Mouse (Mus musculus): Measurements from ENCODE around the gene Lama1. TPM values are rescaled to one million over a fixed set of nuclear protein-coding genes. Genes with fewer than 3 reads are reported as not detected.

The Lama1 gene
- polyA plus RNA-seq (2014; fragmentation: Nextera tagmentation; extraction: Ambion mirVana): 0.50 and 0.84 TPM in 2 replicates

DNA sequence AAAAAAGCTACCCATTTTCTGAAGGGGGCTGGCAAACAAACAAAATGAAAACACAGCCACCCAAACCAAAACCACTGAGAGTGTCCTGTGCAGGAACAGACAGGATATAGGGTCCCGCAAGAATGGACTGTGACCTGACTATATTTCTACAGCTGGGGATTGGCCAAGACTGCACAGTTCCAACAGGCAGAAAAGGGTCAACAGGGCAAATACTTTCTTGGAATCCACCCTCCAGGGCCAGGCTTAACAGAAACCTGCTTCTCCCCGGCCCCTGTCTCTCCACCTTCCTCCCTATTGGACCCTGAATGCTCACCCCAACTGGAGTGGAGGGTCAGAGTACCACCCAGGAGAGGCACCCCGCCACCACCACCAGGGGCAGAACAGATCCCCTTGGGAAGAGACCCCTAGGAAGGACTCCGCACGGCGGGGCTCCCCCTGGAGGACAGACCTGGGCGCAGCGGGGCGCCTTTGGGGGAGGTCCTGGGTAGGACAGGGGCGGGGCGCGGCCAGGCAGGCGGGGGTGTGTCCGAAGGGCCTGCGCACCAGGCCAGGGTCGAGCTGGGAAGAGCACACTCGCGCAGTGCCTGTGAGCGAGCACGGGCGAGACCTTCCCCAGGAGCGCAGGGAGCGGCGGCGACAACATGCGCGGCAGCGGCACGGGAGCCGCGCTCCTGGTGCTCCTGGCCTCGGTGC lies at the start of gene Lama1:
Gene Lama1, plus strand, starts transcription at position 566 of the 693 bp plus-strand sequence.
- 2% methylated on average over 32 of the region's 32 CpGs for WGBS
- Histone ChIP-seq H3K27me3 (ENCODE audit: control insufficient read depth, insufficient read depth, low read length) (peaks cover 19% of the 10 kb centered on the region), H3K36me3 (ENCODE audit: control insufficient read depth, insufficient read depth, low read length) (no peaks in the 10 kb centered on the region), H3K27ac (replicated peaks in 1 of 2; ENCODE audit: control insufficient read depth in 1 of 2, insufficient read depth in 1 of 2, low read depth in 2 of 2, low read length in 2 of 2) (no peak within 1 kb of the TSS), H3K4me1 (ENCODE audit: control insufficient read depth in 2 of 2, insufficient read depth in 2 of 2, low read length in 2 of 2) (peaks cover 2 to 11% of the 10 kb centered on the region in 2 experiments; a peak in 3 of 4 replicates), H3K9ac (ENCODE audit: low read length) (peak within 1 kb of the TSS; percentile 69), H3K4me3 (ENCODE audit: control insufficient read depth in 1 of 2, insufficient read depth in 1 of 2, low read depth in 1 of 2, low read length in 2 of 2) (peak within 1 kb of the TSS; percentile 66 to 67), H3K9me3 (ENCODE audit: control insufficient read depth, low read length) (no peaks in the 10 kb centered on the region), H3K4me2 (ENCODE audit: low read length) (peak within 1 kb of the TSS; percentile 100)
- ATAC-seq (ENCODE audit: insufficient number of reproducible peaks, insufficient read depth, low FRiP score, low read depth): peak; percentile 92

DNA sequence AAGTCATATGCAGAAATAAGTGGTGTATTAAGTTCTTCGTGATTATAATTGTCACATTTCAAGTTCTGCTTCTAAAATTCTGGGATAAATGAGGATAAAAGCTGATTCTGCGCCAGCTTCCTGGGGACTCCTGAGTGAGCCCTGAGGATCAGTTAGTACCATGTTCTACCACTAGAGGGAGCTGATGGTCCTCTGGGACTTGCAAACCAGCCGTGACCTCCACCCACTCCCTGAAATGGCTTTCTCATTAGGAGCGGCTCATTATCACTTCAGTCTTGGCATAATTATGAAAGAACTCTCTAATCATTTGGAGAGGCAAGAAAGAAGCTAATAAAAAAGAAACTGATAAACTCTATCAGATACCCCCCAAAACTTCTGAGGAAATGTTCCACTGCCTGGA lies 45.6 kb upstream of the Lama1 start:
- Histone ChIP-seq H3K27ac (replicated peaks in 1 of 2; ENCODE audit: control insufficient read depth in 1 of 2, insufficient read depth in 1 of 2, low read depth in 2 of 2, low read length in 2 of 2) (no peak overlapping the region), H3K9ac (ENCODE audit: low read length) (no peak overlapping the region)
- 13% methylated on average over 4 of the region's 4 CpGs for WGBS

DNA sequence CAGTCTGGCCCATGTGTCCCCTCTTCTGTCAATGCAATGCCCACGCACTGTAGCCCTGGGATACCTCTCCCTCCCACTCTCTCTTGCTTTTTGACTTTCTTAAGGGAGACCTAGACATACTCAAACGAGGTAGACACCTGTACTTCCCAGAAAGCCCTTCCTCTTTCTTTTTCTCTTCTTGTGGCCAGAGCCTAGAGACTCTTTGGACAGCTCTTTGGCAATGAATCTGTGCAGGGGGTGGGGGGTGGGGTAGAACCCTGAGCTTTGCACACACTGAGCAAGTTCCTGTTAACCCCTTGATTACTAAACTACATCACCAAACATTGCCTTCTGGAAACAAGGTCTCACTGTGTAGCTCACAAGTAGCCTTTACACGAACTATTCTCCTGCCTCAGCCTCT lies 32.8 kb upstream of the Lama1 start:
- Histone ChIP-seq H3K4me1 (ENCODE audit: control insufficient read depth in 2 of 2, insufficient read depth in 2 of 2, low read length in 2 of 2) (no peaks in the 10 kb centered on the region; a peak in 1 of 4 replicates), H3K4me2 (ENCODE audit: low read length) (no peak overlapping the region), H3K9ac (ENCODE audit: low read length) (no peak overlapping the region), H3K27ac (replicated peaks in 1 of 2; ENCODE audit: control insufficient read depth in 1 of 2, insufficient read depth in 1 of 2, low read depth in 2 of 2, low read length in 2 of 2) (no peak overlapping the region), H3K36me3 (ENCODE audit: control insufficient read depth, insufficient read depth, low read length) (no peaks in the 10 kb centered on the region), H3K9me3 (ENCODE audit: control insufficient read depth, low read length) (no peaks in the 10 kb centered on the region), H3K4me3 (ENCODE audit: control insufficient read depth in 1 of 2, insufficient read depth in 1 of 2, low read depth in 1 of 2, low read length in 2 of 2) (no peak overlapping the region), H3K27me3 (ENCODE audit: control insufficient read depth, insufficient read depth, low read length) (no peaks in the 10 kb centered on the region)
- ATAC-seq (ENCODE audit: insufficient number of reproducible peaks, insufficient read depth, low FRiP score, low read depth): no peak
- WGBS: 72% methylated on average over 3 of the region's 3 CpGs

More for the DNA sequence above, 45.6 kb upstream of the Lama1 start:
- no peak overlapping the region for H3K4me2 ChIP-seq (ENCODE audit: low read length)
- H3K4me1 ChIP-seq (ENCODE audit: control insufficient read depth in 2 of 2, insufficient read depth in 2 of 2, low read length in 2 of 2): no peaks in the 10 kb centered on the region
- H3K9me3 ChIP-seq (ENCODE audit: control insufficient read depth, low read length): no peaks in the 10 kb centered on the region
- no peaks in the 10 kb centered on the region for H3K36me3 ChIP-seq (ENCODE audit: control insufficient read depth, insufficient read depth, low read length)
- ATAC-seq (ENCODE audit: insufficient number of reproducible peaks, insufficient read depth, low FRiP score, low read depth): no peak
- H3K4me3 ChIP-seq (ENCODE audit: control insufficient read depth in 1 of 2, insufficient read depth in 1 of 2, low read depth in 1 of 2, low read length in 2 of 2): no peak overlapping the region
- H3K27me3 ChIP-seq (ENCODE audit: control insufficient read depth, insufficient read depth, low read length): no peaks in the 10 kb centered on the region

DNA sequence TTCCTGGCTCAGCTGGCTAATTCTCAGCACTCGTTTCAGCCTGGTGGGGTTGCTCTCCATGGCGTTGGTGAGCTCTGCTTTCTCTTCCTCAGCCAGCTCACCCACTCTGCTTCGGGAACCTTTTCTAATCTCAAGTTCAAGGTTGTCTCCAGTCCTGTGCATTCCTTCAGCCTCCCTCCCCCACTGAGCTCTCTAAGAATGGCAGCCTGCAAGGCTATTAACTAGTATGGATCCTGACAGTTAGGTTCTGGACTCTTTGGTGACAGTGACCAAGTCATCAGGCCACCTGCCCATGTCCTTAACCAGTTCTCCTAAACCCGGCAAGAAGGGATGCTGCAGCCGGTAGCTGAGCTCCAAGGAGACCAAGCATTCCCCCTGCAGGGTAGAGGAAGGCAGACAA lies 30.1 kb upstream of the Lama1 start:
- H3K36me3 ChIP-seq (ENCODE audit: control insufficient read depth, insufficient read depth, low read length): no peaks in the 10 kb centered on the region
- no peak overlapping the region for H3K9ac ChIP-seq (ENCODE audit: low read length)
- no peaks in the 10 kb centered on the region for H3K9me3 ChIP-seq (ENCODE audit: control insufficient read depth, low read length)
- no peaks in the 10 kb centered on the region for H3K27me3 ChIP-seq (ENCODE audit: control insufficient read depth, insufficient read depth, low read length)
- ATAC-seq (ENCODE audit: insufficient number of reproducible peaks, insufficient read depth, low FRiP score, low read depth): no peak
- WGBS: 32% methylated on average over 5 of the region's 5 CpGs
- H3K4me1 ChIP-seq (ENCODE audit: control insufficient read depth in 2 of 2, insufficient read depth in 2 of 2, low read length in 2 of 2): no peaks in the 10 kb centered on the region; a peak in 1 of 4 replicates
- no peak overlapping the region for H3K27ac ChIP-seq (replicated peaks in 1 of 2; ENCODE audit: control insufficient read depth in 1 of 2, insufficient read depth in 1 of 2, low read depth in 2 of 2, low read length in 2 of 2)
- H3K4me3 ChIP-seq (ENCODE audit: control insufficient read depth in 1 of 2, insufficient read depth in 1 of 2, low read depth in 1 of 2, low read length in 2 of 2): no peak overlapping the region
- H3K4me2 ChIP-seq (ENCODE audit: low read length): no peak overlapping the region

DNA sequence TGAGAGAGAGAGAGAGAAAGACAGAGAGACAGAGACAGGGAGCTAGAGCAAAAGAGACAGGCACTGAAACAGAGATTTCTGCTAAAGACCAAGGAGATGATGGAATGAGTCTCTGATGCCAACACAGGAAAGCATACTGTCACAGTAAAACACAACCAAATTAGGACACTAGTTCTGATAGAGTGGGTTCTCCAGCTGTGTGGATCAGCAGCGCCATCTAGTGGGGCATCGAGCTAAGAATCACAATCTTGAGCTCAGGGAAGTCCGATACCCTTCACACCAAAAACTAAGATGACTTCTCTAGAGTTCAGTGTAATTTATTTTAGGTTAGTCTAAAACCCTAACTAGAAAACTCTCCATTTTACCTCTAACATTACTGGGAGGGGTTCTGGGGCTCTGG lies 29.1 kb upstream of the Lama1 start:
- Histone ChIP-seq H3K4me3 (ENCODE audit: control insufficient read depth in 1 of 2, insufficient read depth in 1 of 2, low read depth in 1 of 2, low read length in 2 of 2) (no peak overlapping the region), H3K36me3 (ENCODE audit: control insufficient read depth, insufficient read depth, low read length) (no peaks in the 10 kb centered on the region), H3K9me3 (ENCODE audit: control insufficient read depth, low read length) (no peaks in the 10 kb centered on the region), H3K4me1 (ENCODE audit: control insufficient read depth in 2 of 2, insufficient read depth in 2 of 2, low read length in 2 of 2) (no peaks in the 10 kb centered on the region; a peak in 1 of 4 replicates), H3K4me2 (ENCODE audit: low read length) (no peak overlapping the region), H3K27ac (replicated peaks in 1 of 2; ENCODE audit: control insufficient read depth in 1 of 2, insufficient read depth in 1 of 2, low read depth in 2 of 2, low read length in 2 of 2) (no peak overlapping the region), H3K27me3 (ENCODE audit: control insufficient read depth, insufficient read depth, low read length) (no peaks in the 10 kb centered on the region), H3K9ac (ENCODE audit: low read length) (no peak overlapping the region)
- ATAC-seq (ENCODE audit: insufficient number of reproducible peaks, insufficient read depth, low FRiP score, low read depth): no peak
- WGBS: 17% methylated on average over 3 of the region's 3 CpGs

DNA sequence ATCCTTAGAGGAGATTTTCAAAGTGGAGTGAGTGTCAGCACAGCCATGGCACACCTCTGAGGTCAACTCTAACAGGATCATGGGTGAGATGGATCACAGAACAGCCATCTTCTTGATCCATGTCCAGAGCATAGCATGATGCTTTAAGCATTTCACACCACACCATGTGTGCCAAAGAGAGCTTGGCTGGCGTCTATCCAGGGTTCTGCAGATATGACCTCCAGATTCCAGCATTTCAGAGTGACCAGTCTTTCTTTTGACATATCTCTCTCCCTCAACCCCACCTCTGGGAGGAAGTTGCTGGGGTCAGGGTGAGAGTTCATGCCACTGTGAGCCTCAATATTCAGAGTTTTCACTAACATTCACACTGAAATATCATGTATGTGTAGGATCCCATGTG lies 18.5 kb upstream of the Lama1 start:
- 82% methylated on average over 1 of the region's 1 CpGs for WGBS
- no peak overlapping the region for H3K4me3 ChIP-seq (ENCODE audit: control insufficient read depth in 1 of 2, insufficient read depth in 1 of 2, low read depth in 1 of 2, low read length in 2 of 2)
- H3K9ac ChIP-seq (ENCODE audit: low read length): no peak overlapping the region
- H3K4me2 ChIP-seq (ENCODE audit: low read length): no peak overlapping the region
- no peak for ATAC-seq (ENCODE audit: insufficient number of reproducible peaks, insufficient read depth, low FRiP score, low read depth)
- H3K27ac ChIP-seq (replicated peaks in 1 of 2; ENCODE audit: control insufficient read depth in 1 of 2, insufficient read depth in 1 of 2, low read depth in 2 of 2, low read length in 2 of 2): no peak overlapping the region
- H3K4me1 ChIP-seq (ENCODE audit: control insufficient read depth in 2 of 2, insufficient read depth in 2 of 2, low read length in 2 of 2): no peaks in the 10 kb centered on the region
- no peaks in the 10 kb centered on the region for H3K27me3 ChIP-seq (ENCODE audit: control insufficient read depth, insufficient read depth, low read length)
- no peaks in the 10 kb centered on the region for H3K9me3 ChIP-seq (ENCODE audit: control insufficient read depth, low read length)
- H3K36me3 ChIP-seq (ENCODE audit: control insufficient read depth, insufficient read depth, low read length): no peaks in the 10 kb centered on the region

DNA sequence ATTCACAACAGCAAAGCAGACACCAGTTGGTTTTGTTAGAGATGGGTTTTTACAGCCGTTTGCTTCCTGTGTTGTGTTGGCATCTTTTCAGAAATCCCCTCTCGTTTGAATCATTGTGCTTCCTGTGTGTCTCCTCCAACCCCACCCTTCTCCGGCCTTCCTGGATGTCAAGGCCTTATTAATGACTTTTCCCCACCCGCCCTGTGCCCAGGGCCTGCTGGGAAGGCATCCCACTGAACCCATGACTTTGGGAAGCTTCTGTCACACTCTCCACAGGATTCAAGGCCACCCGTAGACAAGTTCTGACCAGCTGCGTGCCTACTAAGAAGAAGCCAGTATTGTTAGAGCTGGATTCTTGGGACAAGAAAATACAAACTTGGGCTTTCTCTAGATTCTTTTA lies 16.0 kb upstream of the Lama1 start:
- Histone ChIP-seq H3K4me2 (ENCODE audit: low read length) (no peak overlapping the region), H3K27ac (replicated peaks in 1 of 2; ENCODE audit: control insufficient read depth in 1 of 2, insufficient read depth in 1 of 2, low read depth in 2 of 2, low read length in 2 of 2) (no peak overlapping the region), H3K4me1 (ENCODE audit: control insufficient read depth in 2 of 2, insufficient read depth in 2 of 2, low read length in 2 of 2) (0 out of 4 replicates have a peak, but pooled peaks cover 0 to 3% of the 10 kb centered on the region in 2 experiments), H3K27me3 (ENCODE audit: control insufficient read depth, insufficient read depth, low read length) (no peaks in the 10 kb centered on the region), H3K9ac (ENCODE audit: low read length) (no peak overlapping the region), H3K4me3 (ENCODE audit: control insufficient read depth in 1 of 2, insufficient read depth in 1 of 2, low read depth in 1 of 2, low read length in 2 of 2) (no peak overlapping the region), H3K9me3 (ENCODE audit: control insufficient read depth, low read length) (no peaks in the 10 kb centered on the region), H3K36me3 (ENCODE audit: control insufficient read depth, insufficient read depth, low read length) (no peaks in the 10 kb centered on the region)
- WGBS: 60% methylated on average over 6 of the region's 6 CpGs
- no peak for ATAC-seq (ENCODE audit: insufficient number of reproducible peaks, insufficient read depth, low FRiP score, low read depth)
